Mouse (Mus musculus) heart, embryonic 12.5 days (tissue): ENCODE data around the gene Rfx1. TPM values are rescaled to one million over a fixed set of nuclear protein-coding genes. Genes with fewer than 3 reads are reported as not detected.

Experiments used
- ATAC-seq: fragments of 200-750 bp; cut with Nextera tagmentation; 2 replicates; pipeline ENCODE4 v1.8.0; 2017; ENCODE audit warnings: moderate TSS enrichment, moderate library complexity; ENCODE audit not compliant: insufficient number of reproducible peaks, low FRiP score
- H3K27ac ChIP-seq: fragments of 300-500 bp; sonication (generic); 2 replicates; pipeline ENCODE4 v1.5.1; 2016; ENCODE audit warnings: mild to moderate bottlenecking, moderate library complexity; ENCODE audit not compliant: poor library complexity, severe bottlenecking
- H3K27me3 ChIP-seq: fragments of 300-500 bp; sonication (generic); replicated peaks from 2 replicates; pipeline ENCODE4 v1.6.1; 2016; ENCODE audit warnings: mild to moderate bottlenecking, moderate library complexity
- H3K36me3 ChIP-seq: fragments of 300-500 bp; sonication (generic); 2 replicates; pipeline ENCODE4 v1.6.1; 2016; ENCODE audit warnings: mild to moderate bottlenecking, moderate library complexity
- H3K4me1 ChIP-seq: fragments of 300-500 bp; sonication (generic); replicated peaks from 2 replicates; pipeline ENCODE4 v1.6.1; 2016; ENCODE audit warnings: mild to moderate bottlenecking
- H3K4me2 ChIP-seq: fragments of 300-500 bp; sonication (generic); 2 replicates; pipeline ENCODE4 v1.6.1; 2016; ENCODE audit warnings: mild to moderate bottlenecking, moderate library complexity
- H3K4me3 ChIP-seq: fragments of 300-500 bp; sonication (generic); 2 replicates; pipeline ENCODE4 v1.5.1; 2016; ENCODE audit warnings: mild to moderate bottlenecking
- H3K9ac ChIP-seq: fragments of 300-500 bp; sonication (generic); 2 replicates; pipeline ENCODE4 v1.6.1; 2016; ENCODE audit warnings: mild to moderate bottlenecking, moderate library complexity
- H3K9me3 ChIP-seq: fragments of 300-500 bp; sonication (generic); replicated peaks from 2 replicates; pipeline ENCODE4 v1.6.1; 2016; ENCODE audit warnings: mild to moderate bottlenecking, moderate library complexity
- WGBS: fragments of 180-500 bp; shearing (Covaris S2); methylation state at CpG from one replicate; pipeline ENCODE4 v1.1.7; 2016; 5-methylcytosine and 5-hydroxymethylcytosine counted together
- polyA plus RNA-seq: library from polyadenylated mRNA; unstranded; fragments of >200 nt; fragmentation: Nextera tagmentation; extraction: Ambion mirVana; gene quantifications from 2 replicates; pipeline ENCODE4 v1.2.1, GENCODE M21; 2016

Rfx1 gene
- polyA plus RNA-seq, 1 experiment from 2014 or later, result 6.9 TPM

GRCm38 (mm10) chr8:84115646-84116045, 49.0 kb downstream of the Rfx1 start:
- no peaks in the 10 kb centered on the region; the same call in 1 of the 2 replicates for H3K27me3 ChIP-seq
- no peaks in the 10 kb centered on the region for H3K36me3 ChIP-seq
- WGBS, result 84% methylated on average over 6 of the region's 6 CpGs
- peaks cover 4% of the 10 kb centered on the region; the same call in 1 of the 2 replicates for H3K9me3 ChIP-seq
- H3K27ac ChIP-seq, result no peak overlapping the region
- H3K9ac ChIP-seq, result no peak overlapping the region
- peaks cover 4% of the 10 kb centered on the region; the same call in 1 of the 2 replicates for H3K4me1 ChIP-seq
- H3K4me2 ChIP-seq, result no peak overlapping the region
- no peak for ATAC-seq
- no peak overlapping the region for H3K4me3 ChIP-seq

- Histone ChIP-seq H3K9ac (no peak overlapping the region), H3K9me3 (peaks cover 4% of the 10 kb centered on the region; the same call in 1 of the 2 replicates), H3K4me1 (no peaks in the 10 kb centered on the region), H3K4me2 (no peak overlapping the region), H3K36me3 (no peaks in the 10 kb centered on the region), H3K4me3 (no peak overlapping the region), H3K27ac (no peak overlapping the region), H3K27me3 (0 out of 2 replicates have a peak, but pooled peaks cover 9% of the 10 kb centered on the region)
- 68% methylated on average over 3 of the region's 3 CpGs for WGBS
- ATAC-seq, result no peak
These were observed 55.5 kb downstream of the Rfx1 start for GRCm38 (mm10) chr8:84122151-84122550.

- H3K4me1 ChIP-seq, result peaks cover 5% of the 10 kb centered on the region; the same call in 1 of the 2 replicates
These were observed 59.0 kb downstream of the Rfx1 start, which contains the start of gene Podnl1 for GRCm38 (mm10) chr8:84125656-84126055. Gene Podnl1 (plus strand): TSS chr8:84125989.

GRCm38 (mm10) chr8:84126742-84127141, 60.1 kb downstream of the Rfx1 start:
- ATAC-seq, result no peak
- Histone ChIP-seq H3K9me3 (no peaks in the 10 kb centered on the region), H3K4me1 (peaks cover 7% of the 10 kb centered on the region; the same call in 1 of the 2 replicates), H3K27me3 (peaks cover 30% of the 10 kb centered on the region), H3K4me2 (no peak overlapping the region), H3K36me3 (0 out of 2 replicates have a peak, but pooled peaks cover 1% of the 10 kb centered on the region), H3K9ac (no peak overlapping the region), H3K27ac (no peak overlapping the region), H3K4me3 (no peak overlapping the region)
- WGBS, result 59% methylated on average over 2 of the region's 2 CpGs

More at GRCm38 (mm10) chr8:84125656-84126055, 59.0 kb downstream of the Rfx1 start, which contains the start of gene Podnl1:
- no peak for ATAC-seq
- Histone ChIP-seq H3K9ac (no peak within 1 kb of the TSS), H3K4me3 (no peak within 1 kb of the TSS), H3K4me2 (no peak within 1 kb of the TSS), H3K27ac (no peak within 1 kb of the TSS), H3K36me3 (no peaks in the 10 kb centered on the region), H3K27me3 (peaks cover 21% of the 10 kb centered on the region), H3K9me3 (no peaks in the 10 kb centered on the region)
- WGBS, result 64% methylated on average over 9 of the region's 9 CpGs

GRCm38 (mm10) chr8:84127202-84127901, 60.7 kb downstream of the Rfx1 start:
- ATAC-seq, result 0 out of 2 replicates have a peak, but pooled peaks have one; percentile 22
- peaks cover 33% of the 10 kb centered on the region for H3K27me3 ChIP-seq
- peaks cover 8% of the 10 kb centered on the region; the same call in 1 of the 2 replicates for H3K36me3 ChIP-seq
- peaks cover 7% of the 10 kb centered on the region; the same call in 1 of the 2 replicates for H3K4me1 ChIP-seq
- H3K4me3 ChIP-seq, result no peak overlapping the region
- no peak overlapping the region for H3K4me2 ChIP-seq
- 56% methylated on average over 17 of the region's 17 CpGs for WGBS
- H3K27ac ChIP-seq, result no peak overlapping the region
- H3K9ac ChIP-seq, result no peak overlapping the region
- no peaks in the 10 kb centered on the region for H3K9me3 ChIP-seq

GRCm38 (mm10) chr8:84128277-84128676, 61.6 kb downstream of the Rfx1 start:
- Histone ChIP-seq H3K9me3 (no peaks in the 10 kb centered on the region), H3K4me1 (peaks cover 7% of the 10 kb centered on the region; the same call in 1 of the 2 replicates), H3K36me3 (peaks cover 17% of the 10 kb centered on the region), H3K4me3 (no peak overlapping the region), H3K4me2 (no peak overlapping the region), H3K27ac (no peak overlapping the region), H3K27me3 (peaks cover 33% of the 10 kb centered on the region), H3K9ac (no peak overlapping the region)
- WGBS, result 59% methylated on average over 8 of the region's 8 CpGs
- ATAC-seq, result no peak

GRCm38 (mm10) chr8:84130806-84131205, 64.2 kb downstream of the Rfx1 start:
- H3K27ac ChIP-seq, result no peak overlapping the region
- no peak for ATAC-seq
- H3K27me3 ChIP-seq, result peaks cover 25% of the 10 kb centered on the region
- peaks cover 7% of the 10 kb centered on the region; the same call in 1 of the 2 replicates for H3K4me1 ChIP-seq
- 36% methylated on average over 30 of the region's 30 CpGs for WGBS
- no peak overlapping the region for H3K9ac ChIP-seq
- H3K4me2 ChIP-seq, result no peak overlapping the region
- H3K4me3 ChIP-seq, result no peak overlapping the region
- H3K36me3 ChIP-seq, result peaks cover 42% of the 10 kb centered on the region
- H3K9me3 ChIP-seq, result no peaks in the 10 kb centered on the region

- H3K4me3 ChIP-seq, result no peak overlapping the region
- no peak overlapping the region for H3K9ac ChIP-seq
- no peak overlapping the region for H3K27ac ChIP-seq
- no peak overlapping the region for H3K4me2 ChIP-seq
- no peak for ATAC-seq
- H3K4me1 ChIP-seq, result peaks cover 7% of the 10 kb centered on the region; the same call in 1 of the 2 replicates
- peaks cover 56% of the 10 kb centered on the region for H3K36me3 ChIP-seq
- 74% methylated on average over 8 of the region's 8 CpGs for WGBS
- H3K27me3 ChIP-seq, result peaks cover 25% of the 10 kb centered on the region
- H3K9me3 ChIP-seq, result no peaks in the 10 kb centered on the region
These were observed 65.6 kb downstream of the Rfx1 start for GRCm38 (mm10) chr8:84132225-84132624.

- ATAC-seq, result no peak
- Histone ChIP-seq H3K4me3 (no peak overlapping the region), H3K27me3 (no peaks in the 10 kb centered on the region), H3K4me2 (no peak overlapping the region), H3K27ac (no peak overlapping the region), H3K9ac (no peak overlapping the region), H3K4me1 (no peaks in the 10 kb centered on the region), H3K36me3 (peaks cover 99% of the 10 kb centered on the region), H3K9me3 (no peaks in the 10 kb centered on the region)
- 87% methylated on average over 3 of the region's 3 CpGs for WGBS
These were observed 71.2 kb downstream of the Rfx1 start for GRCm38 (mm10) chr8:84137848-84138247.

- 80% methylated on average over 4 of the region's 4 CpGs for WGBS
- no peak overlapping the region for H3K9ac ChIP-seq
- H3K4me1 ChIP-seq, result no peaks in the 10 kb centered on the region
- H3K27me3 ChIP-seq, result no peaks in the 10 kb centered on the region
- no peaks in the 10 kb centered on the region for H3K9me3 ChIP-seq
- H3K4me2 ChIP-seq, result no peak overlapping the region
- H3K36me3 ChIP-seq, result peaks cover 89% of the 10 kb centered on the region
- no peak for ATAC-seq
- H3K4me3 ChIP-seq, result no peak overlapping the region
- no peak overlapping the region for H3K27ac ChIP-seq
These were observed 74.2 kb downstream of the Rfx1 start for GRCm38 (mm10) chr8:84140838-84141237.

GRCm38 (mm10) chr8:84144636-84145245, 78.1 kb downstream of the Rfx1 start:
- Histone ChIP-seq H3K4me2 (no peak overlapping the region), H3K4me3 (no peak overlapping the region), H3K4me1 (peaks cover 14% of the 10 kb centered on the region), H3K9me3 (no peaks in the 10 kb centered on the region), H3K36me3 (peaks cover 50% of the 10 kb centered on the region), H3K9ac (no peak overlapping the region), H3K27me3 (no peaks in the 10 kb centered on the region), H3K27ac (no peak overlapping the region)
- WGBS, result 90% methylated on average over 8 of the region's 8 CpGs
- no peak for ATAC-seq
